Mouse (Mus musculus) hindbrain, postnatal 0 days (tissue): ENCODE measurements around the gene Cntrl. TPM values are rescaled to one million over a fixed set of nuclear protein-coding genes. Genes with fewer than 3 reads are reported as not detected.
A peak's percentile ranks its signal among the peaks of the same experiment; 100 is the strongest.

Source experiments
- ATAC-seq: fragments of 200-750 bp; cut with Nextera tagmentation; 2 replicates; pipeline ENCODE4 v1.8.0; 2017; ENCODE audit warnings: mild to moderate bottlenecking, moderate TSS enrichment, moderate library complexity
- DNase-seq: peaks from one replicate; pipeline ENCODE4 v3.0.0-alpha.2; 2015; ENCODE audit warnings: low spot score
- H3K27ac ChIP-seq: fragments of 300-500 bp; sonication (generic); 2 replicates; pipeline ENCODE4 v1.5.1; 2014; ENCODE audit warnings: mild to moderate bottlenecking
- H3K27me3 ChIP-seq: fragments of 300-500 bp; sonication (generic); 2 replicates; pipeline ENCODE4 v1.6.1; 2014; ENCODE audit warnings: low read length, mixed read lengths; ENCODE audit not compliant: insufficient read depth
- H3K36me3 ChIP-seq: fragments of 300-500 bp; sonication (generic); 2 replicates; pipeline ENCODE4 v1.6.1; 2014; ENCODE audit warnings: low read length, mixed read lengths; ENCODE audit not compliant: insufficient read depth
- H3K4me1 ChIP-seq: fragments of 300-500 bp; sonication (generic); 2 replicates; pipeline ENCODE4 v1.6.1; 2014; ENCODE audit warnings: antibody characterized with exemption, low read length, mixed read lengths; ENCODE audit not compliant: insufficient read depth
- H3K4me2 ChIP-seq: fragments of 300-500 bp; sonication (generic); 2 replicates; pipeline ENCODE4 v1.6.1; 2014; ENCODE audit warnings: low read depth, mild to moderate bottlenecking, low read length, moderate library complexity, mixed read lengths
- H3K4me3 ChIP-seq: fragments of 300-500 bp; sonication (generic); 2 replicates; pipeline ENCODE4 v1.5.1; 2014; ENCODE audit warnings: low read length
- H3K9ac ChIP-seq: fragments of 300-500 bp; sonication (generic); replicated peaks from 2 replicates; pipeline ENCODE4 v1.6.1; 2014; ENCODE audit warnings: mild to moderate bottlenecking, low read length, moderate library complexity, mixed read lengths
- H3K9me3 ChIP-seq: fragments of 300-500 bp; sonication (generic); 2 replicates; pipeline ENCODE4 v1.6.1; 2016; ENCODE audit warnings: low read length, mixed read lengths
- CTCF ChIP-seq: IDR thresholded peaks from 2 replicates; pipeline ENCODE4 v1.5.1; 2016; ENCODE audit warnings: antibody characterized with exemption, control low read depth, low read depth
- WGBS: fragments of 180-500 bp; shearing (Covaris S2); extraction: QIAGEN DNeasy Blood & Tissue Kit; methylation state at CpG from one replicate; pipeline ENCODE4 v1.1.7; 2014; 5-methylcytosine and 5-hydroxymethylcytosine counted together
- polyA plus RNA-seq: library from polyadenylated mRNA; unstranded; fragments of >200 nt; fragmentation: Nextera tagmentation; extraction: Ambion mirVana; gene quantifications from 2 replicates; pipeline ENCODE4 v1.2.1, GENCODE M21; 2015
- total RNA-seq: library from RNA; depleted of rRNA; stranded (reverse); fragments of >200 nt; gene quantifications from 2 replicates; pipeline ENCODE4 v1.2.3, GENCODE M21; 2014

The Cntrl gene
- total and polyA plus RNA-seq, 2 experiments from 2014 or later, result 9.0 to 10.5 TPM

DNA sequence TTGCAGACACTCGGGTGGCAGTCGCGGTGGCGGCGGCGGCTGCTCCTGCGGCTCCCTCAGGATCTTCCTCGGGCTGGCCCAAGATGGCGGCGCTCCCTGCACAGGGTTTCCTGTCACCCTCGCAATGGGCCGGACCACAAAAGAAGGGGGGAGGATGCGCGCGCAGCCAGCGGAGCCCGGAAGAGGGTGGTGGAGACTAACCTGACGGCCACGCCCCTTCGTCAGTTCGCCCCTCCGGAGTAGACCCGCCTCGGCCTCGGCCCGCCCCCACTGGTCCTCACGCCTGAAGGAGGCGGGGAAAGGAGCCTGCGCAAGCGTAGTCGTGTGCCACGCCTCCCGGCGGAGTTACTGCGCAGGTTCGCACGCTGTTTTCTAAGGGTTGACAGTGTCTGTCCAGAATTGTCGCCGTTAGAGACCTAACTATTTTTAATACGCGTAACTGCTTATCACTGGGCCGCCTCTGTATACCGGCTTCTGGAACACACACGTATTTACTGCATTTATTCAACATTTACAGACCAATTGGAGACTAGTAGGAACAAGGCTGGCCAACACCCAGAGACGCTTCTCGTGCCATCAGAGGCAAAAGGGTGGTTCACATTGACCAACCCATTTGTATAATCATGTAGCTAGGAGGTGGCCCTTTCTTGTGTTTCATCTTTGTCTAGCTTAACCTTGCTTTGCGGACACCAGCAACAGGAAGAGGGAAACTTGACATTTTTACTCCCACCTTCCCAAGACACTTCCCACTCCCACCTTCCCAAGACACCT is 91.8 kb downstream of the Cntrl start, which contains the start of gene Rab14:
Gene Rab14 (minus strand): TSS at position 223 of the 771 bp plus-strand sequence.
- Histone ChIP-seq H3K27ac (peak within 1 kb of the TSS; percentile 99), H3K4me3 (peak within 1 kb of the TSS; percentile 100), H3K4me1 (peaks cover 14% of the 10 kb centered on the region), H3K4me2 (peak within 1 kb of the TSS; percentile 89), H3K9me3 (no peaks in the 10 kb centered on the region), H3K27me3 (no peaks in the 10 kb centered on the region), H3K9ac (peak within 1 kb of the TSS; percentile 100), H3K36me3 (no peaks in the 10 kb centered on the region)
- peak; percentile 99 for ATAC-seq
- TF ChIP-seq CTCF, result peak; percentile 50; the same call in 1 of the 2 replicates
- under 1% methylated on average over 45 of the region's 47 CpGs for WGBS
- peak; percentile 100 for DNase-seq

DNA sequence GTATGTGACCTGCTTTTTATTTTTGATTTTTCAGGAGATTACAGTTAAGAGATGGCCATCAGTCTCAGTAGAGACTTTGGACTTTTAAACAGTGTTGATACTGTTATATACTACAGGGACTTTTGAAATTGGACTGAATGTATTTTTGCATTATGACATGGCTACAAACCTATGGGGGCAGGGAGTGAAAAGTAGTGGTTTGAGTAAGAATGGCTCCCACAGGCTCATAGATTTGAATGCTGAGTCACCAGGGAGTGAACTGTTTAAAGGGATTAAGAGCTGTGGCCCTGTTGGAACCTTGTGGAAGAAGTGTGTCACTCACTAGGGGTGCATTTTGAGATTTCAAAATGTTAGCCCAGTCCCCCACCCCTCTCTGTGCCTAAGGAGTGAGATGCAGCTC is 94.4 kb downstream of the Cntrl start:
- DNase-seq, result no peak
- Histone ChIP-seq H3K27me3 (no peaks in the 10 kb centered on the region), H3K9me3 (no peaks in the 10 kb centered on the region), H3K27ac (no peak overlapping the region), H3K4me2 (no peak overlapping the region), H3K4me1 (peaks cover 9% of the 10 kb centered on the region), H3K9ac (no peak overlapping the region), H3K36me3 (no peaks in the 10 kb centered on the region), H3K4me3 (no peak overlapping the region)
- TF ChIP-seq CTCF, result no peak
- no peak for ATAC-seq

DNA sequence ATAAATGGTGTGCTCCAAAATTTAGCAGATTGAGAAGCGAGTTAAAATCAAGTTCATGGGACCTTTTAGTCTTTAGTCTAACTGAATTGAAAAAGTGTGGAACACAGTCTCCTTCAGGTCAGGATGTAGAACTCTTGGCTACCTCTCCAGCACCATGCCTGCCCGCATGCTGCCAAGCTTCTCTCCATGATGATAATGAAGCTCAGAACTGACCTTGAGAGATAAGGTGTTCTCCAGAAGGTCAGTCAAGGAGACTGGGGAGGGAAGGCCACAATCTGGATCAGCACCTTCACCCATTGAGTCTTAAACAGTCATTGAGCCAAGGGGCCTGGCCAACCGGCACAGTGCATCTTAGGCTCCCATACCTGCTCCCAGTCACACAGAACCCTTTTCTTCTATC is 97.5 kb downstream of the Cntrl start:
- no peaks in the 10 kb centered on the region for H3K4me1 ChIP-seq
- ATAC-seq (no peak), DNase-seq (no peak)
- no peaks in the 10 kb centered on the region for H3K27me3 ChIP-seq
- no peak overlapping the region for H3K4me3 ChIP-seq
- no peaks in the 10 kb centered on the region for H3K9me3 ChIP-seq
- H3K27ac ChIP-seq, result no peak overlapping the region
- H3K4me2 ChIP-seq, result no peak overlapping the region
- no peak overlapping the region for H3K9ac ChIP-seq
- TF ChIP-seq CTCF, result no peak
- 86% methylated on average over 3 of the region's 3 CpGs for WGBS
- H3K36me3 ChIP-seq, result no peaks in the 10 kb centered on the region

DNA sequence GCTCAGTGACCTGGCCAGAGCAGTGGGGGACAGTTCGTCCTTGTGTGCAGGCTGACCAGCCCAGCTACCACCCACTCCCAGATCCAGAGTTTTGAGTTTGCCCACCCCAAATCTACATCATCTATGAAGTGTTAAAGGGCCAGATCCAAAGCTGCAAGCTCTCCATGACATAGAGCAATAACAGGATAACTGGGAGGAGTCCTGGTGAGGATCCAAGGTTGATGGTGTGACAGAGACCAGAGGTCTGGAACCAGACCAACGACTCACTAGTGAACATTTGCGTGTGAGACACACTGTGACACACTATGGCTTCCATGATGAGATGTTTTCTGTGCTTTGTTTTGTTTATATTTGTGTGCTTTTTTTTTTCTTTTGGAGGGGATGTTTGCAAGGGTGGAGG is 98.8 kb downstream of the Cntrl start:
- H3K27me3 ChIP-seq, result no peaks in the 10 kb centered on the region
- ATAC-seq (no peak), DNase-seq (no peak)
- no peaks in the 10 kb centered on the region for H3K4me1 ChIP-seq
- 81% methylated on average over 3 of the region's 3 CpGs for WGBS
- no peak overlapping the region for H3K27ac ChIP-seq
- H3K36me3 ChIP-seq, result no peaks in the 10 kb centered on the region
- no peak for TF ChIP-seq CTCF
- H3K9ac ChIP-seq, result no peak overlapping the region
- H3K4me3 ChIP-seq, result no peak overlapping the region
- H3K9me3 ChIP-seq, result no peaks in the 10 kb centered on the region
- no peak overlapping the region for H3K4me2 ChIP-seq

DNA sequence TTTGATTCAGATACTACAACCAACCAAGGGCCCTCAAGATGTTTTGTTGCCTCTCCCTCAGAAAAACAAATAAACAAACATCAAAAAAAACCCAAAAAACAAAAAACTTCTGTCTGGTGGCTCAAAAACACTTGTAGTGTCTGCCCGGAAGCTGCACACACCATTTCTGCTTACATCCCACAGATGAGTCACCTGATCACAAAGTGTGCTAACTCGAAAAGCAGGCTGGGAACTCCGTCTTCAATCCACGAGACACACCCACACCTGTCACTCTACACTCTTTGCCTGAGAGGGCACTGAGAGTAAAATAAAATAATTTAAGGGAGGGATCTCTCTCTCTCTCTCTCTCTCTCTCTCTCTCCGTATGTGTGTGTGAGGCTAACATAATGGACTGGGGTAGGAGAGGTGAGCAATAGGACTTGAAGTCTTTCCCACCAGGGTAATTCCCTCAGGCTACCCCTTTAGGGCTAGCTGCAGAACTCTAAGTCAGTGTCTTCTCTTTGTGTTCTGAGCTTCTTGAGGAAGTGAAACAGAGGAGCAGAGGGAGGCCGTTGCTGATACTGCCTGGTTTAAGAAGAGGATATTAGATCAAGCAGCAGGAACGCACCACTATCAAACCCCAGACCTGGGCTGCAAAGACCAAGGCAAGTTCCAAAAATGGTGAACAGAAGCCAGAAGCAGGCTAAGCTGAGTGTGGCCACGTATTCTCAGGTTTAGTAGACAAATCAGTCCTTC is 99.8 kb downstream of the Cntrl start:
- H3K9me3 ChIP-seq, result no peaks in the 10 kb centered on the region
- DNase-seq (no peak), ATAC-seq (no peak)
- no peak overlapping the region for H3K4me2 ChIP-seq
- WGBS, result 71% methylated on average over 8 of the region's 8 CpGs
- no peaks in the 10 kb centered on the region for H3K36me3 ChIP-seq
- no peaks in the 10 kb centered on the region for H3K27me3 ChIP-seq
- H3K4me3 ChIP-seq, result no peak overlapping the region
- H3K27ac ChIP-seq, result no peak overlapping the region
- H3K4me1 ChIP-seq, result no peaks in the 10 kb centered on the region
- TF ChIP-seq CTCF, result no peak
- no peak overlapping the region for H3K9ac ChIP-seq

DNA sequence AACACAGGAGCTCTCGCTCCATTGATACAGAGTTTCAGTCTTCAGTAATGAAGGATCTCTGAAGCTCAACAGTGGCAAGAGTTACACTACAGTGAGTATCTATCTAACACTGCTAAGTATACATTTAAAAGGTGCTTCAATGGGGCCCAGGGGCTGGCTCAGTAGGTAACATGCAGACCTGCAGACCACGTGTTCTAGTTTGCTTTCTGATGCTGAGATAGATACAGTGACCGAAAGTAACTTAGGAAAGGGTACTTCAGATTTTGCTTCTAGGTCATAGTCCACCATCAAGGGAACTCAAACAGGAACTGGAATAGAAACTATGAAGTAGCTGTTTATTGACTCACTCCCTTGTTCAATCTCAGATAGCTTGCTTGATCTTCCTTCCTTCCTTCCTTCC is 102.4 kb downstream of the Cntrl start:
- DNase-seq (no peak), ATAC-seq (no peak)
- Histone ChIP-seq H3K4me2 (no peak overlapping the region), H3K27me3 (no peaks in the 10 kb centered on the region), H3K4me1 (no peaks in the 10 kb centered on the region), H3K4me3 (no peak overlapping the region), H3K9ac (no peak overlapping the region), H3K36me3 (no peaks in the 10 kb centered on the region), H3K9me3 (no peaks in the 10 kb centered on the region), H3K27ac (no peak overlapping the region)
- WGBS, result 77% methylated on average over 3 of the region's 3 CpGs
- no peak for TF ChIP-seq CTCF
